Mouse (Mus musculus) heart, embryonic 16.5 days (tissue): ENCODE measurements at regions not wholly inside any gene's neighbourhood (a gene's known extent, or its start where the extent isn't known, plus 50 kb on each side); places are given as distances from the start of the nearest gene placed in this dataset.

Source experiments
- ATAC-seq: fragments of 200-750 bp; cut with Nextera tagmentation; replicated peaks from 2 replicates; pipeline ENCODE4 v1.8.0; 2017; ENCODE audit warnings: moderate number of reproducible peaks; ENCODE audit not compliant: insufficient read depth, low FRiP score; ENCODE audit errors: extremely low read depth
- H3K27ac ChIP-seq: fragments of 300-500 bp; sonication (generic); 2 replicates; pipeline ENCODE4 v1.5.1; 2014; ENCODE audit warnings: mild to moderate bottlenecking, low read length, control low read depth, moderate library complexity
- H3K27me3 ChIP-seq: fragments of 300-500 bp; sonication (generic); 2 replicates; pipeline ENCODE4 v1.6.1; 2014; ENCODE audit warnings: low read length, mixed read lengths; ENCODE audit not compliant: control insufficient read depth, insufficient read depth
- H3K36me3 ChIP-seq: fragments of 300-500 bp; sonication (generic); 2 replicates; pipeline ENCODE4 v1.6.1; 2014; ENCODE audit not compliant: control insufficient read depth, insufficient read depth
- H3K4me1 ChIP-seq: fragments of 300-500 bp; sonication (generic); 2 replicates; pipeline ENCODE4 v1.6.1; 2014; ENCODE audit warnings: low read length, mixed read lengths; ENCODE audit not compliant: control insufficient read depth, insufficient read depth
- H3K4me2 ChIP-seq: fragments of 300-500 bp; sonication (generic); 2 replicates; pipeline ENCODE4 v1.6.1; 2014; ENCODE audit warnings: low read depth, mild to moderate bottlenecking, control low read depth, low read length
- H3K4me3 ChIP-seq: fragments of 300-500 bp; sonication (generic); 2 replicates; pipeline ENCODE4 v1.5.1; 2014; ENCODE audit warnings: mild to moderate bottlenecking, control low read depth, low read length
- H3K9ac ChIP-seq: fragments of 300-500 bp; sonication (generic); 2 replicates; pipeline ENCODE4 v1.6.1; 2014; ENCODE audit warnings: low read length, control low read depth
- H3K9me3 ChIP-seq: fragments of 300-500 bp; sonication (generic); replicated peaks from 2 replicates; pipeline ENCODE4 v1.6.1; 2016; ENCODE audit warnings: low read length; ENCODE audit not compliant: control insufficient read depth
- WGBS: fragments of 180-500 bp; shearing (Covaris S2); extraction: QIAGEN DNeasy Blood & Tissue Kit; methylation state at CpG from one replicate; pipeline ENCODE4 v1.1.7; 2014; 5-methylcytosine and 5-hydroxymethylcytosine counted together

- no peak overlapping the region for H3K9ac ChIP-seq
- H3K27ac ChIP-seq, result no peak overlapping the region
- H3K9me3 ChIP-seq, result no peaks in the 10 kb centered on the region
- peaks cover 2% of the 10 kb centered on the region; the same call in 1 of the 2 replicates for H3K4me1 ChIP-seq
- no peak for ATAC-seq
- H3K4me2 ChIP-seq, result no peak overlapping the region
- 0 out of 2 replicates have a peak, but pooled peaks cover 2% of the 10 kb centered on the region for H3K27me3 ChIP-seq
- no peaks in the 10 kb centered on the region for H3K36me3 ChIP-seq
- 29% methylated on average over 3 of the region's 3 CpGs for WGBS
- no peak overlapping the region for H3K4me3 ChIP-seq
Observed at GRCm38 (mm10) chr5:106789136-106789535, 92.0 kb upstream of the Zfp644 start.

- Histone ChIP-seq H3K36me3 (no peaks in the 10 kb centered on the region), H3K4me1 (peaks cover 6% of the 10 kb centered on the region; the same call in 1 of the 2 replicates), H3K27ac (no peak overlapping the region), H3K4me3 (peak overlapping the region; percentile 37), H3K27me3 (0 out of 2 replicates have a peak, but pooled peaks cover 2% of the 10 kb centered on the region), H3K9me3 (no peaks in the 10 kb centered on the region), H3K9ac (peak overlapping the region; percentile 41; the same call in 1 of the 2 replicates), H3K4me2 (peak overlapping the region; percentile 55)
- ATAC-seq, result no peak
- 67% methylated on average over 2 of the region's 2 CpGs for WGBS
Observed at GRCm38 (mm10) chr5:106785065-106785464, 88.0 kb upstream of the Zfp644 start.

- 0 out of 2 replicates have a peak, but pooled peaks cover 2% of the 10 kb centered on the region for H3K27me3 ChIP-seq
- 13% methylated on average over 11 of the region's 11 CpGs for WGBS
- peak overlapping the region; percentile 34 for H3K9ac ChIP-seq
- H3K27ac ChIP-seq, result no peak overlapping the region
- peaks cover 6% of the 10 kb centered on the region; the same call in 1 of the 2 replicates for H3K4me1 ChIP-seq
- ATAC-seq, result no peak
- peak overlapping the region; percentile 66 for H3K4me2 ChIP-seq
- peak overlapping the region; percentile 39 for H3K4me3 ChIP-seq
- no peaks in the 10 kb centered on the region for H3K36me3 ChIP-seq
- no peaks in the 10 kb centered on the region for H3K9me3 ChIP-seq
Observed at GRCm38 (mm10) chr5:106783864-106784609, 87.0 kb upstream of the Zfp644 start.

GRCm38 (mm10) chr5:106780749-106781148 lies 83.7 kb upstream of the Zfp644 start:
- H3K27ac ChIP-seq, result no peak overlapping the region
- H3K9me3 ChIP-seq, result no peaks in the 10 kb centered on the region
- H3K4me2 ChIP-seq, result no peak overlapping the region
- no peaks in the 10 kb centered on the region for H3K27me3 ChIP-seq
- no peak overlapping the region for H3K9ac ChIP-seq
- no peak for ATAC-seq
- WGBS, result 89% methylated on average over 10 of the region's 10 CpGs
- peaks cover 6% of the 10 kb centered on the region; the same call in 1 of the 2 replicates for H3K4me1 ChIP-seq
- H3K4me3 ChIP-seq, result no peak overlapping the region
- no peaks in the 10 kb centered on the region for H3K36me3 ChIP-seq

GRCm38 (mm10) chr5:106778176-106778781 lies 81.2 kb upstream of the Zfp644 start:
- no peak for ATAC-seq
- H3K4me2 ChIP-seq, result no peak overlapping the region

GRCm38 (mm10) chr5:106775010-106775693 lies 78.1 kb upstream of the Zfp644 start:
- Histone ChIP-seq H3K36me3 (no peaks in the 10 kb centered on the region), H3K27me3 (no peaks in the 10 kb centered on the region), H3K9me3 (no peaks in the 10 kb centered on the region), H3K4me1 (no peaks in the 10 kb centered on the region), H3K27ac (no peak overlapping the region), H3K9ac (no peak overlapping the region), H3K4me2 (no peak overlapping the region), H3K4me3 (no peak overlapping the region)
- ATAC-seq, result no peak
- 60% methylated on average over 5 of the region's 5 CpGs for WGBS

More at GRCm38 (mm10) chr5:106778176-106778781, 81.2 kb upstream of the Zfp644 start:
- H3K27ac ChIP-seq, result no peak overlapping the region
- no peaks in the 10 kb centered on the region for H3K27me3 ChIP-seq
- 54% methylated on average over 8 of the region's 8 CpGs for WGBS
- H3K9me3 ChIP-seq, result no peaks in the 10 kb centered on the region
- H3K9ac ChIP-seq, result no peak overlapping the region
- no peaks in the 10 kb centered on the region for H3K4me1 ChIP-seq
- no peak overlapping the region for H3K4me3 ChIP-seq
- no peaks in the 10 kb centered on the region for H3K36me3 ChIP-seq

GRCm38 (mm10) chr5:106773201-106773934 lies 76.3 kb upstream of the Zfp644 start:
- Histone ChIP-seq H3K36me3 (no peaks in the 10 kb centered on the region), H3K4me1 (no peaks in the 10 kb centered on the region), H3K4me3 (no peak overlapping the region), H3K4me2 (no peak overlapping the region), H3K9me3 (no peaks in the 10 kb centered on the region), H3K27me3 (no peaks in the 10 kb centered on the region), H3K9ac (no peak overlapping the region), H3K27ac (no peak overlapping the region)
- ATAC-seq, result no peak
- 56% methylated on average over 3 of the region's 3 CpGs for WGBS

GRCm38 (mm10) chr5:106771029-106771428 lies 73.9 kb upstream of the Zfp644 start:
- 90% methylated on average over 1 of the region's 1 CpGs for WGBS
- Histone ChIP-seq H3K4me3 (no peak overlapping the region), H3K9ac (no peak overlapping the region), H3K27ac (no peak overlapping the region), H3K4me2 (no peak overlapping the region), H3K9me3 (no peaks in the 10 kb centered on the region), H3K27me3 (no peaks in the 10 kb centered on the region), H3K36me3 (no peaks in the 10 kb centered on the region), H3K4me1 (no peaks in the 10 kb centered on the region)
- no peak for ATAC-seq
